Mouse (Mus musculus) heart, embryonic 12.5 days (tissue): ENCODE measurements at regions not wholly inside any gene's neighbourhood (a gene's known extent, or its start where the extent isn't known, plus 50 kb on each side); places are given as distances from the start of the nearest gene placed in this dataset.

Experiments used
- ATAC-seq: fragments of 200-750 bp; cut with Nextera tagmentation; 2 replicates; pipeline ENCODE4 v1.8.0; 2017; ENCODE audit warnings: moderate TSS enrichment, moderate library complexity; ENCODE audit not compliant: insufficient number of reproducible peaks, low FRiP score
- H3K27ac ChIP-seq: fragments of 300-500 bp; sonication (generic); 2 replicates; pipeline ENCODE4 v1.5.1; 2016; ENCODE audit warnings: mild to moderate bottlenecking, moderate library complexity; ENCODE audit not compliant: poor library complexity, severe bottlenecking
- H3K27me3 ChIP-seq: fragments of 300-500 bp; sonication (generic); replicated peaks from 2 replicates; pipeline ENCODE4 v1.6.1; 2016; ENCODE audit warnings: mild to moderate bottlenecking, moderate library complexity
- H3K36me3 ChIP-seq: fragments of 300-500 bp; sonication (generic); 2 replicates; pipeline ENCODE4 v1.6.1; 2016; ENCODE audit warnings: mild to moderate bottlenecking, moderate library complexity
- H3K4me1 ChIP-seq: fragments of 300-500 bp; sonication (generic); replicated peaks from 2 replicates; pipeline ENCODE4 v1.6.1; 2016; ENCODE audit warnings: mild to moderate bottlenecking
- H3K4me2 ChIP-seq: fragments of 300-500 bp; sonication (generic); 2 replicates; pipeline ENCODE4 v1.6.1; 2016; ENCODE audit warnings: mild to moderate bottlenecking, moderate library complexity
- H3K4me3 ChIP-seq: fragments of 300-500 bp; sonication (generic); 2 replicates; pipeline ENCODE4 v1.5.1; 2016; ENCODE audit warnings: mild to moderate bottlenecking
- H3K9ac ChIP-seq: fragments of 300-500 bp; sonication (generic); 2 replicates; pipeline ENCODE4 v1.6.1; 2016; ENCODE audit warnings: mild to moderate bottlenecking, moderate library complexity
- H3K9me3 ChIP-seq: fragments of 300-500 bp; sonication (generic); replicated peaks from 2 replicates; pipeline ENCODE4 v1.6.1; 2016; ENCODE audit warnings: mild to moderate bottlenecking, moderate library complexity
- WGBS: fragments of 180-500 bp; shearing (Covaris S2); methylation state at CpG from one replicate; pipeline ENCODE4 v1.1.7; 2016; 5-methylcytosine and 5-hydroxymethylcytosine counted together

DNA sequence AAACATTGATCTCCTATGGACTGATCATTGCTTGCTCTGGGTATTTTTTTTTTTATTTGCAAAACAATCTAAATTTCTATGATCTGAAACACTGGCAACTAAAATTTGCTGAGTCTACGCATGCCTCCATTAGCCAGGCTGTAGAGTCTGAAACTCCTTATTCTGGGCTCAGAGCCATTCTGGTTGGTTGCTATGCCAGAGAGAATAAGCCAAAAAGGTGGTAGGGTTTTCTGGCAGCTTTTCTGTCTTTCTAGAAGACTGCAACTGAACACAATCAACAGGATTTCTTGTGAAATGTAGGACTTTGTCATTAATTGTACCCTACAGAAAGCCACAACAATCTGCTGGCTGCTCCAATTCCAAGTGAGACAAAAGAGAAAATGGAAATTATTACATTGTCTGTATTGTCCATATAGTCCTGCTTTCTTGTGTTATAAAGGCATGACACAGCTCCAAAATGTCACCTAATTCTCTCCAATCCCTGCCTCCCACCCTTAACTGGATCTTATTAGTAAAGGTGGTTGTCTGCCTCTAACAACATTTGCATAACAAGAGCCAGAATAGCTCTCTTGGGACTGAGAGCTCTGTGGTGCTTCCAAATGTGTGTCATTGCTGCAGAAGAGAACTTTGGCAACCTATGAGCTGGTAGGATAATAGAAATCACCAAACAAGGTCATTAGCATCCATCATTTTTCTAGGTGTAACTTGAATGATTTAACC lies 126.7 kb upstream of the Hapln1 start:
- Histone ChIP-seq H3K27ac (no peak overlapping the region), H3K27me3 (no peaks in the 10 kb centered on the region), H3K4me1 (no peaks in the 10 kb centered on the region), H3K9me3 (no peaks in the 10 kb centered on the region), H3K4me3 (no peak overlapping the region), H3K9ac (no peak overlapping the region), H3K36me3 (no peaks in the 10 kb centered on the region), H3K4me2 (no peak overlapping the region)
- 86% methylated on average over 1 of the region's 1 CpGs for WGBS
- no peak for ATAC-seq

DNA sequence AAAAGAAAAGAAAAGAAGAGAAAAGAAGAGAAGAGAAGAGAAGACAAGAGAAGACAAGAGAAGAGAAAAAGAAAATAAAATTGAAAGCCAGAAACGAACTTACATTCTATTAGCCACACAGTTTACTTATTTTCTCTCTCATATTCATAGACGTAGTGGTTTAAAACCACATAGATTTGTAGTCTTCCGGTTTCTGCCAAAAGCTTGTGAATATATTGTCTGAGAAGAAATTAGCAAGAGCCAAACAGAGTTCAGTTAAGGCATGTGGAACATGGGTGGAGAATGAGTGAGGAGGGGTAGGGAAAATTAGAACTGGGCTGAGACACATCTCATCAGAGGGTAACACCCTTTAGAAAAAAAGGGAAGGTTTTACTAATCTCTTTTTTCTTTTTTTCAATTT lies 120.8 kb upstream of the Hapln1 start:
- Histone ChIP-seq H3K36me3 (no peaks in the 10 kb centered on the region), H3K9ac (no peak overlapping the region), H3K27ac (no peak overlapping the region), H3K27me3 (no peaks in the 10 kb centered on the region), H3K9me3 (no peaks in the 10 kb centered on the region), H3K4me3 (no peak overlapping the region), H3K4me1 (no peaks in the 10 kb centered on the region), H3K4me2 (no peak overlapping the region)
- WGBS, result 86% methylated on average over 3 of the region's 3 CpGs
- no peak for ATAC-seq

DNA sequence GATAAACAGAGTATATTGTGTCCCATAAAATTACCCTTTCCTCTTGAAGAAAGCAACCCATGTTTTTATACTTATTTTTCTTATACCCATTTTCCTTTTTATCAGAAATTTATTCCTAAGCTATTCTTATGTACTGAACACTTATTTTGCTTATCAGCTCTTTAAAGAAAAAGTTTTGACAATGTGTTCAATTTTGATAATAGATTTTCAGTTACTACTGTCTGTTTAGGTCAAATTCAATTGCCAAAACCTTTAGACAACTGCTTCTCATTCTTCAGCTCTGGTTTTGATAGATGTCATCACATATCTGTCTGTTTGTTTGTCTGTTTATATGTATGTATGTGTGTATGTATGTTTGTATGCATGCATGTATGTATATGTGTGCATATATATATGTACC lies 117.8 kb upstream of the Hapln1 start:
- ATAC-seq, result no peak
- Histone ChIP-seq H3K4me2 (no peak overlapping the region), H3K27ac (no peak overlapping the region), H3K36me3 (no peaks in the 10 kb centered on the region), H3K9me3 (no peaks in the 10 kb centered on the region), H3K9ac (no peak overlapping the region), H3K4me3 (no peak overlapping the region), H3K27me3 (no peaks in the 10 kb centered on the region), H3K4me1 (peaks cover 4% of the 10 kb centered on the region)

DNA sequence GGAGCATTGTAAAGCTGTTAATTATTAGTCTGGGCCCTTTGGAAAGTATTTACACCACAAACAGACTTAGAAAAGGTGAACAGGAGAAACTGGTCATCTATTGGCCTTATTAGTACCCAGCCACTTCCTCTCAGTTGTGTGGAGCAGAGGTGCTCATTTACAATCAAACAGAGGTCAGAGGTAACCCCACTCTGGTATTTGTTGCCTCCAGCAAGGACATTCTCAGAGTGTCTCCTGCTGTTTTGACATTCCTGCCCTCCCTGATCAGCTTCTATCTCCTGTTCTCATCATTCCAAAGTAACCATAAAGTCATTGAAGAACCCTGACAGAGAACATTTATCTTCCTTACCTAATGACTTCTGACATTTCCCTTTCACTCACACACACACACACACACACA lies 116.1 kb upstream of the Hapln1 start:
- H3K4me1 ChIP-seq, result peaks cover 4% of the 10 kb centered on the region
- H3K27me3 ChIP-seq, result no peaks in the 10 kb centered on the region
- no peak overlapping the region for H3K4me2 ChIP-seq
- no peaks in the 10 kb centered on the region for H3K36me3 ChIP-seq
- H3K4me3 ChIP-seq, result no peak overlapping the region
- H3K27ac ChIP-seq, result no peak overlapping the region
- no peak overlapping the region for H3K9ac ChIP-seq
- no peaks in the 10 kb centered on the region for H3K9me3 ChIP-seq
- ATAC-seq, result no peak

DNA sequence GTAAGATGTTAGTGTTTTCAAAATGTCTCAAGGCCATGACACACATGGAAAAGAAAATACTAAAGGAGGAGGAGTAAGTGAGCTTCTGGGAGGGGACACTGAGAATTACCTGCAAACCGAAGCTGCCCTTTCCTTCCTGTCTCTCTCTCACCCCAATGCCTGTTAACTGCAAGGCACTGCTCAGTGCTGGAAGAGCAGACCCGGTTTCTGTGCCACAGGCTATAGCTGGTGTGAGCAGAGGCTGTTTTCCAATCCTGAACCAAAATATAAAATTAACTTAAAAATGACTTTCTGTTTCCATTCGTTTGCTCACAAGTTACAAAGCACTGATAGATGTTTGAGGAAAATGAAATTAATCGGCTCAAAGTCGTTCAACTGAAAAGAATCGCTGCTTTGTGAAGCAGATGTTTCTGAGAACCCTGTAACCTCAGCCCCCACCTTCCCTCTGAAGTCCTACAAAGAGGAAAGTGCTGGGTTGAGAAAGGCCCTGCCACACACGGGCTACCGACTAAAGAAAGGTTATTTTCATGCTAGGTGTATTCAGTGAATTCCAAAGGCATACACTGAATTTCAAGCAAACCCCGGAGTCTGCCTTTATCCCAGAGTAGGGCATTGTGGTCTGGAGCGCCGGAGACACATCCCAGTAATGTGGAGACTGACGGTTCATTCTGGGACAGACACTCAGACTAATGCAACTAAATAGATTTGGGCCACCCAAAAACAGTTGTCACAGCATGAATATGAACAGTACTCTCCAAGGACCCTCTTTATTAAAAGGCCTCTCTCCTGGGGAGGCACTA lies 111.1 kb upstream of the Hapln1 start:
- no peak for ATAC-seq
- H3K27ac ChIP-seq, result no peak overlapping the region
- H3K36me3 ChIP-seq, result no peaks in the 10 kb centered on the region
- 55% methylated on average over 12 of the region's 12 CpGs for WGBS
- no peak overlapping the region for H3K9ac ChIP-seq
- peaks cover 4% of the 10 kb centered on the region for H3K4me1 ChIP-seq
- no peaks in the 10 kb centered on the region for H3K27me3 ChIP-seq
- H3K4me3 ChIP-seq, result no peak overlapping the region
- no peaks in the 10 kb centered on the region for H3K9me3 ChIP-seq
- H3K4me2 ChIP-seq, result no peak overlapping the region

DNA sequence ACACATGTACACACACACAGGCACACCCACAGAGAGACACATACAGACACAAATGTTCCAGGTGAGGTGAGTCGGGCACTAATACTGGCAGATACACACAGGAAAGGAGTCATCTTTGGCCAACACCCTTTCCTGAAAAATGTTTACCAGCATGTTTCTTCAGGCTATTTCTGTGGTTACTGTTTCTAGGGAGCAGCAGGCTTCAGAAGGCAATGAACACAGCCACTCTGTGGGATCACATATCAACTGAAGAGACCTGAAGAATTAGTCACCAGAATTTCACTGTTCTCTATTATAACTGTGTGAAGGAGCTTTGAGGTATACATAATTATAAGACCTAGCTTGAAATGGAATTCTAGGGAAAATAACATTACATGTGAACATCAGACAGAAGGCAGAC lies 94.7 kb upstream of the Hapln1 start:
- Histone ChIP-seq H3K9ac (no peak overlapping the region), H3K36me3 (no peaks in the 10 kb centered on the region), H3K27ac (no peak overlapping the region), H3K9me3 (no peaks in the 10 kb centered on the region), H3K27me3 (no peaks in the 10 kb centered on the region), H3K4me2 (no peak overlapping the region), H3K4me3 (no peak overlapping the region), H3K4me1 (no peaks in the 10 kb centered on the region)
- ATAC-seq, result no peak
- 74% methylated on average over 1 of the region's 1 CpGs for WGBS

DNA sequence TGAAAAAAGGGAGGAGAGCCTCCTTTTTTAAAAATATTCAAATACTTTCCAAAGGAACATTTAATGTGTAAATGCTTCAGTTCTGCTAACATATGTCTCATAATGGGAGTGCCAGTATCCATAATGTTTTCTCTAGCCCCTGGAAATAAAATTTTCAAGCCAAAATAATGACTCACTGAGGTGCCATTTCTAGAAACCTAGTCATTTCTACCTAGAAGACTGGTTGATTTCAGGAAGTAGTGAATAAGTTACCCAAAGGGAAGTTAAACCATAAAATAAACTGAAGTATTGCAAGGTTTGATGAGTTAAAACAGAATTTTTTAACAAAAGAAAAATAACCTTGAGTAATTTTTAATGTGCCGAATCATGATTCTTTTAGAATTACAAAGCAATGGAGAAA lies 85.8 kb upstream of the Hapln1 start:
- Histone ChIP-seq H3K36me3 (no peaks in the 10 kb centered on the region), H3K4me2 (no peak overlapping the region), H3K4me1 (no peaks in the 10 kb centered on the region), H3K27ac (no peak overlapping the region), H3K27me3 (no peaks in the 10 kb centered on the region), H3K4me3 (no peak overlapping the region), H3K9me3 (no peaks in the 10 kb centered on the region), H3K9ac (no peak overlapping the region)
- WGBS, result 81% methylated on average over 1 of the region's 1 CpGs
- no peak for ATAC-seq

DNA sequence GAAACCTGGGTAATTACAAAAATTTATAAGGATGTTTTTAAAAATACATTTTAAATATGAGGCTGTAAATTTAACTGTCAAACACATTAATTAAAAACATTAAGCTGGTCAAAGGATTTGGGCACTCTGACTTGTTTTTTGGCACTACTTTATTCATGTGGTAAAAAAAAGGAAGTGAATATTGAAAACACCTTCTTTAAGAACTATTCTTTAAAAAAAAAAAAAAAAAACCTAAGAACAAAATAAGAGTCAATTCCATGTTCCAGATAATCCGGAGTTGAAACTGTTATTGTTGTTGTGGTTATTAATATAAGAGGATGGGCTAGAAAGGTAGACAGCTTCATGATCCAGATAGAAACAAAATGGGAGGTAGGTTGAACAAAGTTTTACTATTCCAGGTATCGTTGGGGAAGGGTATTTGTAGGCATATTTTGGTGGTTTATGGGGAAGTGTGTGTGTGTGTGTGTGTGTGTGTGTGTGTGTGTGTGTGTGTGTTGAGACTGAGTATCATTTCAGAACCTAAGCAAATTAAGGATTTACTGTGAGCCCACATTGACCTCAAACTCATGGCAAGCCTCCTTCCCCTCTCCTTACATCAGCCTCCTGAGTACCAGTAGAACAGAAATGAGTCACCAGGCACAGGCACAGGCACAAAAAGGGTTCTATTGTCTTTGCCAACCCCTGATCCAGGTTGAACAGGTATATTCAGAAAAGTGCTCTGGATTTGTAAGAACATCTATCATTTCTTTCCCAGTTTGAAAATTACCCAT lies 85.2 kb upstream of the Hapln1 start:
- WGBS, result 76% methylated on average over 2 of the region's 2 CpGs
- H3K9ac ChIP-seq, result no peak overlapping the region
- H3K4me3 ChIP-seq, result no peak overlapping the region
- no peaks in the 10 kb centered on the region for H3K4me1 ChIP-seq
- no peak overlapping the region for H3K4me2 ChIP-seq
- no peaks in the 10 kb centered on the region for H3K27me3 ChIP-seq
- H3K36me3 ChIP-seq, result no peaks in the 10 kb centered on the region
- H3K9me3 ChIP-seq, result no peaks in the 10 kb centered on the region
- no peak for ATAC-seq
- no peak overlapping the region for H3K27ac ChIP-seq

DNA sequence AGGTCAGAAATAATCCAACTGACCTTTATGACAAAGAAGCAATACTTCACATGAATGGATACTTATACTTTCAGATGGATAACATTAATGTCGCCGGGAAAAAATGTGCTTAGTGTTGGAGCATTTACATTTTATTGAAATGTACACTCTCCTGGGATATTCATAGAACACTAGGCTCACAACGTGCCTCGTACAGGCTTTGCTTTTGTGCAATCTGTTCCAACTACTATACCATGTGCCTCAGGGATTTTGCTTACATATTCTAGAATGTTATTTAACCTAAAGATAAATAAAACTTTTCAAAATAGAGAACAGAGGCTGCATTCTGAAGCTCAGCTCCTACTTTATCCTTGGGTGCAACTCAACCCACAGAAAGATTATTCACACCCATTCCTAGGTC lies 75.8 kb upstream of the Hapln1 start:
- Histone ChIP-seq H3K27ac (no peak overlapping the region), H3K9me3 (no peaks in the 10 kb centered on the region), H3K36me3 (no peaks in the 10 kb centered on the region), H3K4me3 (no peak overlapping the region), H3K4me2 (no peak overlapping the region), H3K9ac (no peak overlapping the region), H3K27me3 (no peaks in the 10 kb centered on the region), H3K4me1 (no peaks in the 10 kb centered on the region)
- WGBS, result 77% methylated on average over 4 of the region's 4 CpGs
- ATAC-seq, result no peak
